Mouse (Mus musculus): ENCODE data around the gene Fbxo30. TPM values are rescaled to one million over a fixed set of nuclear protein-coding genes. Genes with fewer than 3 reads are reported as not detected.
A peak's percentile ranks its signal among the peaks of the same experiment; 100 is the strongest.
"Not testable (repeated sequence)": the region's sequence is repeated elsewhere in the genome, so short reads cannot be mapped to it uniquely, and the experiment has no call there.

Gene Fbxo30
- polyA plus RNA-seq, 1 experiment from 2014 or later: 37.4 TPM

GRCm38 (mm10) chr10:11280235-11280577, 924 bp upstream of the Fbxo30 start:
- Histone ChIP-seq H3K27ac (peak overlapping the region; percentile 97), H3K9ac (peak overlapping the region; percentile 97), H3K9me3 (no peaks in the 10 kb centered on the region), H3K4me1 (0 out of 2 replicates have a peak, but pooled peaks cover 9% of the 10 kb centered on the region), H3K4me3 (peak overlapping the region; percentile 89), H3K27me3 (no peaks in the 10 kb centered on the region), H3K4me2 (peak overlapping the region; percentile 89), H3K36me3 (no peaks in the 10 kb centered on the region)
- ATAC-seq (ENCODE audit: insufficient number of reproducible peaks, insufficient read depth, low FRiP score, low TSS enrichment, low read depth): no peak
- 2% methylated on average over 6 of the region's 6 CpGs for WGBS

- ATAC-seq (ENCODE audit: insufficient number of reproducible peaks, insufficient read depth, low FRiP score, low TSS enrichment, low read depth): peak; percentile 60
- Histone ChIP-seq H3K36me3 (no peaks in the 10 kb centered on the region), H3K9me3 (no peaks in the 10 kb centered on the region), H3K27me3 (no peaks in the 10 kb centered on the region), H3K4me1 (0 out of 2 replicates have a peak, but pooled peaks cover 10% of the 10 kb centered on the region), H3K27ac (peak overlapping the region; percentile 97), H3K4me3 (peak overlapping the region; percentile 89), H3K4me2 (peak overlapping the region; percentile 89), H3K9ac (peak overlapping the region; percentile 97)
- WGBS: under 1% methylated on average over 34 of the region's 68 CpGs
Measured at GRCm38 (mm10) chr10:11281498-11282305, 572 bp downstream of the Fbxo30 start.

- WGBS: 2% methylated on average over 4 of the region's 4 CpGs
Measured at GRCm38 (mm10) chr10:11282306-11282631, 1.1 kb downstream of the Fbxo30 start.

GRCm38 (mm10) chr10:11298418-11298817, 17.3 kb downstream of the Fbxo30 start:
- Histone ChIP-seq H3K4me3 (no peak overlapping the region), H3K9me3 (no peaks in the 10 kb centered on the region), H3K36me3 (peaks cover 14% of the 10 kb centered on the region), H3K4me2 (no peak overlapping the region), H3K27ac (no peak overlapping the region), H3K27me3 (no peaks in the 10 kb centered on the region), H3K9ac (no peak overlapping the region), H3K4me1 (no peaks in the 10 kb centered on the region)
- WGBS: 94% methylated on average over 6 of the region's 6 CpGs
- no peak for ATAC-seq (ENCODE audit: insufficient number of reproducible peaks, insufficient read depth, low FRiP score, low TSS enrichment, low read depth)

More at GRCm38 (mm10) chr10:11282306-11282631, 1.1 kb downstream of the Fbxo30 start:
- H3K27me3 ChIP-seq: no peaks in the 10 kb centered on the region
- peak overlapping the region; percentile 97; the same call in 1 of the 2 replicates for H3K27ac ChIP-seq
- 0 out of 2 replicates have a peak, but pooled peaks cover 10% of the 10 kb centered on the region for H3K4me1 ChIP-seq
- H3K4me2 ChIP-seq: peak overlapping the region; percentile 89
- no peaks in the 10 kb centered on the region for H3K36me3 ChIP-seq
- H3K4me3 ChIP-seq: peak overlapping the region; percentile 89
- H3K9me3 ChIP-seq: no peaks in the 10 kb centered on the region
- no peak for ATAC-seq (ENCODE audit: insufficient number of reproducible peaks, insufficient read depth, low FRiP score, low TSS enrichment, low read depth)
- H3K9ac ChIP-seq: peak overlapping the region; percentile 97

- no peaks in the 10 kb centered on the region for H3K4me1 ChIP-seq
- H3K4me2 ChIP-seq: no peak overlapping the region
- peaks cover under 1% of the 10 kb centered on the region; the same call in 1 of the 2 replicates for H3K36me3 ChIP-seq
- 74% methylated on average over 9 of the region's 9 CpGs for WGBS
- H3K9me3 ChIP-seq: no peaks in the 10 kb centered on the region
- no peaks in the 10 kb centered on the region for H3K27me3 ChIP-seq
- H3K27ac ChIP-seq: no peak overlapping the region
- no peak for ATAC-seq (ENCODE audit: insufficient number of reproducible peaks, insufficient read depth, low FRiP score, low TSS enrichment, low read depth)
- H3K9ac ChIP-seq: no peak overlapping the region
- H3K4me3 ChIP-seq: no peak overlapping the region
Measured at GRCm38 (mm10) chr10:11305365-11306053, 24.4 kb downstream of the Fbxo30 start.

- no peak overlapping the region for H3K9ac ChIP-seq
- ATAC-seq (ENCODE audit: insufficient number of reproducible peaks, insufficient read depth, low FRiP score, low TSS enrichment, low read depth): no peak
- H3K4me3 ChIP-seq: no peak overlapping the region
- H3K4me1 ChIP-seq: no peaks in the 10 kb centered on the region
- H3K36me3 ChIP-seq: no peaks in the 10 kb centered on the region
- H3K9me3 ChIP-seq: no peaks in the 10 kb centered on the region
- no peak overlapping the region for H3K27ac ChIP-seq
- WGBS: 61% methylated on average over 2 of the region's 2 CpGs
- no peaks in the 10 kb centered on the region for H3K27me3 ChIP-seq
- H3K4me2 ChIP-seq: no peak overlapping the region
Measured at GRCm38 (mm10) chr10:11306054-11306367, 24.9 kb downstream of the Fbxo30 start.

- Histone ChIP-seq H3K9me3 (no peaks in the 10 kb centered on the region), H3K9ac (no peak overlapping the region), H3K27ac (no peak overlapping the region), H3K4me2 (no peak overlapping the region), H3K4me1 (no peaks in the 10 kb centered on the region), H3K4me3 (no peak overlapping the region), H3K36me3 (no peaks in the 10 kb centered on the region), H3K27me3 (no peaks in the 10 kb centered on the region)
- 88% methylated on average over 1 of the region's 1 CpGs for WGBS
- ATAC-seq (ENCODE audit: insufficient number of reproducible peaks, insufficient read depth, low FRiP score, low TSS enrichment, low read depth): no peak
Measured at GRCm38 (mm10) chr10:11309866-11310265, 28.7 kb downstream of the Fbxo30 start.

GRCm38 (mm10) chr10:11310481-11310880, 29.4 kb downstream of the Fbxo30 start:
- H3K9ac ChIP-seq: no peak overlapping the region
- no peak overlapping the region for H3K27ac ChIP-seq
- no peaks in the 10 kb centered on the region for H3K4me1 ChIP-seq
- H3K4me3 ChIP-seq: no peak overlapping the region
- no peaks in the 10 kb centered on the region for H3K27me3 ChIP-seq
- H3K4me2 ChIP-seq: no peak overlapping the region
- no peaks in the 10 kb centered on the region for H3K9me3 ChIP-seq
- no peak for ATAC-seq (ENCODE audit: insufficient number of reproducible peaks, insufficient read depth, low FRiP score, low TSS enrichment, low read depth)
- H3K36me3 ChIP-seq: no peaks in the 10 kb centered on the region

- H3K9me3 ChIP-seq; H3K4me2 ChIP-seq; H3K27me3 ChIP-seq; H3K36me3 ChIP-seq; ATAC-seq (ENCODE audit: insufficient number of reproducible peaks, insufficient read depth, low FRiP score, low TSS enrichment, low read depth); H3K4me1 ChIP-seq; H3K27ac ChIP-seq; H3K4me3 ChIP-seq; H3K9ac ChIP-seq: not testable (repeated sequence)
Measured at GRCm38 (mm10) chr10:11317856-11318454, 36.8 kb downstream of the Fbxo30 start.

GRCm38 (mm10) chr10:11319446-11319970, 38.4 kb downstream of the Fbxo30 start:
- Histone ChIP-seq H3K9ac (no peak overlapping the region), H3K4me2 (no peak overlapping the region), H3K36me3 (no peaks in the 10 kb centered on the region), H3K4me3 (no peak overlapping the region), H3K27me3 (no peaks in the 10 kb centered on the region), H3K27ac (no peak overlapping the region), H3K9me3 (no peaks in the 10 kb centered on the region), H3K4me1 (no peaks in the 10 kb centered on the region)
- ATAC-seq (ENCODE audit: insufficient number of reproducible peaks, insufficient read depth, low FRiP score, low TSS enrichment, low read depth): no peak
- 84% methylated on average over 1 of the region's 1 CpGs for WGBS

GRCm38 (mm10) chr10:11322316-11322715, 41.2 kb downstream of the Fbxo30 start:
- Histone ChIP-seq H3K4me1 (no peaks in the 10 kb centered on the region), H3K4me3 (no peak overlapping the region), H3K9me3 (no peaks in the 10 kb centered on the region), H3K9ac (no peak overlapping the region), H3K27ac (no peak overlapping the region), H3K36me3 (no peaks in the 10 kb centered on the region), H3K4me2 (no peak overlapping the region), H3K27me3 (no peaks in the 10 kb centered on the region)
- ATAC-seq (ENCODE audit: insufficient number of reproducible peaks, insufficient read depth, low FRiP score, low TSS enrichment, low read depth): no peak
- 70% methylated on average over 7 of the region's 7 CpGs for WGBS
